Mouse (Mus musculus): ENCODE measurements around the gene Tep1. TPM values are rescaled to one million over a fixed set of nuclear protein-coding genes. Genes with fewer than 3 reads are reported as not detected.
A peak's percentile ranks its signal among the peaks of the same experiment; 100 is the strongest.
"Not testable (repeated sequence)": the region's sequence is repeated elsewhere in the genome, so short reads cannot be mapped to it uniquely, and the experiment has no call there.

Tep1 gene
- 6.3 and 6.7 TPM in 2 replicates for polyA plus RNA-seq (2016; fragmentation: Nextera tagmentation; extraction: Ambion mirVana)

DNA sequence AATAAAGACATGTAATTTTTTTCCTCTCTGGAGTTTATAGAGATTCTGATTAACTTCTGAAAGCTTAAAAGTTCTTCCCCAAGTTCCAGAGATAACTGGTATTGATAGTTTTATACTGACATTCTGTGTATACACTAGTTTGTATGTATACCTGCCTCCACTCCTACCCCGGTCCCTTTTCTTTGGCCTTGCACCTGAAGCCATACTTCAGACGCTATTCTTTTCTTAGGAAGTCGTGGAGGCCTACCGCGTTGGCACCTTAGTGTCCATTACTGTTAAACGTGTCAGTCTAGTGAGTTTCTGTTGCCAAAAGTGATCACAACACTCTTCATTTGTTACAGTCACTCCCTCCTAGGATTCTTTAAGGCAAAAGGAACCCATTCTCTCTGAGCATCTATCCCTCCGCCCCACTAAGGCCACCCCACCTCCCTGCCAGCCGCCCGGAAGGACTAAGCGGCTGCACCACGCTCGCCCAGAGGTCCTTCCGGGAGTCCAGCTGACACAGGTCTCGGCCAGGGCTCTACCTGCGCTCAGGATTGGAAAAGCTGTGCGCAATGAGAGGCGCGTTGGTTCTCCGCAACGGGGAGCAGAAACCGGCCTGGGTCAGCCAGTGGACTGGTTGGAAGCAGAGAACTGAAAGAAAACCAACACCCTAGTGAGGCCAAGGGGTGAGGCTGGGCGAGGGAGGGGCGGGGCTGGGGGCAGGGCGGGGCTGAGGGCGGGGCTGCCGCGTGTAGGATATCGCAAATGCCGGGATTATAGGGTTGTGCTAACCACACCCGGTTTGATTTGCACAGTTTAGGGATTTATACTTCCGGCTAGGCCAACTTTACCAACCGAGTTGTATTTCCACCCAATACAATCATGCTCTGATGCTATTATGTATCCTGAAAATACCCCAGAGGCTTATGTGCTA is at the start of gene Tep1:
Tep1 (minus strand) TSS at position 672 of the 916 bp plus-strand sequence.
- 8% methylated on average over 32 of the region's 32 CpGs for WGBS

GRCm38 (mm10) chr14:50911356-50911755 is 41.0 kb upstream of the Tep1 start:
- no peak for ATAC-seq (ENCODE audit: low FRiP score)
- no peaks in the 10 kb centered on the region for H3K27me3 ChIP-seq
- H3K4me1 ChIP-seq: no peaks in the 10 kb centered on the region
- no peaks in the 10 kb centered on the region for H3K9me3 ChIP-seq (replicated peaks)
- no peak overlapping the region for H3K4me2 ChIP-seq (replicated peaks)
- H3K36me3 ChIP-seq: peaks cover 40% of the 10 kb centered on the region
- no peak overlapping the region for H3K27ac ChIP-seq
- no peak overlapping the region for H3K4me3 ChIP-seq
- 63% methylated on average over 3 of the region's 3 CpGs for WGBS
- no peak overlapping the region for H3K9ac ChIP-seq

More for the DNA sequence above, at the start of gene Tep1:
- peak within 1 kb of the TSS; percentile 76 for H3K27ac ChIP-seq
- H3K4me1 ChIP-seq: peaks cover 4% of the 10 kb centered on the region; the same call in 1 of the 2 replicates
- H3K4me3 ChIP-seq: peak within 1 kb of the TSS; percentile 51
- no peaks in the 10 kb centered on the region for H3K36me3 ChIP-seq
- no peaks in the 10 kb centered on the region for H3K9me3 ChIP-seq (replicated peaks)
- H3K4me2 ChIP-seq (replicated peaks): peak within 1 kb of the TSS; percentile 68
- peak; percentile 88 for ATAC-seq (ENCODE audit: low FRiP score)
- no peaks in the 10 kb centered on the region for H3K27me3 ChIP-seq
- peak within 1 kb of the TSS; percentile 62 for H3K9ac ChIP-seq

DNA sequence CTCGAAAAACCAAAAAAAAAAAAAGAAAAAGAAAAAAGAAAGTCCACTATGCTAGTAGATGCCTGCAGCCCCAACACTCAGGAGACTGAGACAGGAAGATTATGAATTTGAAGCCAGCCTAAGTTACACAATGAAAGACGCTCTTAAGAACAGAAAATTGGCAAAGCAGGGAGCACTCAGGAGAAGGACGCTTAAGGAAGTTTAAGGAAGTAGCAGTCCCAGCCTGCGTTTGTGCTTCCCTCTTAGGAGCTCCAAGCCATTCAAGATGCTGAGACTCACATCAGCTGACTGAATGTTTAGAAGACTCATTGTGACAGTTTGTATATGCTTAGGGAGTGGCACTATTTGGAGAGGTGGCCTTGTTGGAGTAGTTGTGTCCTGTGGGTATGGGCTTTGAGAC is 37.8 kb upstream of the Tep1 start:
- H3K9ac ChIP-seq: no peak overlapping the region
- no peak overlapping the region for H3K4me3 ChIP-seq

GRCm38 (mm10) chr14:50905327-50905726 is 35.0 kb upstream of the Tep1 start:
- not testable (repeated sequence) for ATAC-seq (ENCODE audit: low FRiP score); H3K4me1 ChIP-seq; H3K27me3 ChIP-seq; H3K4me3 ChIP-seq; H3K9ac ChIP-seq; H3K36me3 ChIP-seq; H3K9me3 ChIP-seq (replicated peaks); H3K4me2 ChIP-seq (replicated peaks); H3K27ac ChIP-seq

More for the DNA sequence above, 37.8 kb upstream of the Tep1 start:
- ATAC-seq (ENCODE audit: low FRiP score): no peak
- Histone ChIP-seq H3K27me3 (no peaks in the 10 kb centered on the region), H3K4me1 (peaks cover 6% of the 10 kb centered on the region; the same call in 1 of the 2 replicates), H3K9me3 (replicated peaks) (no peaks in the 10 kb centered on the region), H3K27ac (no peak overlapping the region), H3K36me3 (peaks cover 11% of the 10 kb centered on the region), H3K4me2 (replicated peaks) (no peak overlapping the region)
- 85% methylated on average over 4 of the region's 4 CpGs for WGBS

GRCm38 (mm10) chr14:50904828-50905129 is 34.4 kb upstream of the Tep1 start:
- no peaks in the 10 kb centered on the region for H3K27me3 ChIP-seq
- no peak overlapping the region for H3K4me2 ChIP-seq (replicated peaks)
- H3K9me3 ChIP-seq (replicated peaks): no peaks in the 10 kb centered on the region
- no peaks in the 10 kb centered on the region for H3K36me3 ChIP-seq
- H3K4me1 ChIP-seq: peaks cover 6% of the 10 kb centered on the region; the same call in 1 of the 2 replicates
- WGBS: 85% methylated on average over 4 of the region's 4 CpGs
- no peak overlapping the region for H3K4me3 ChIP-seq
- H3K9ac ChIP-seq: no peak overlapping the region
- no peak overlapping the region for H3K27ac ChIP-seq
- no peak for ATAC-seq (ENCODE audit: low FRiP score)

DNA sequence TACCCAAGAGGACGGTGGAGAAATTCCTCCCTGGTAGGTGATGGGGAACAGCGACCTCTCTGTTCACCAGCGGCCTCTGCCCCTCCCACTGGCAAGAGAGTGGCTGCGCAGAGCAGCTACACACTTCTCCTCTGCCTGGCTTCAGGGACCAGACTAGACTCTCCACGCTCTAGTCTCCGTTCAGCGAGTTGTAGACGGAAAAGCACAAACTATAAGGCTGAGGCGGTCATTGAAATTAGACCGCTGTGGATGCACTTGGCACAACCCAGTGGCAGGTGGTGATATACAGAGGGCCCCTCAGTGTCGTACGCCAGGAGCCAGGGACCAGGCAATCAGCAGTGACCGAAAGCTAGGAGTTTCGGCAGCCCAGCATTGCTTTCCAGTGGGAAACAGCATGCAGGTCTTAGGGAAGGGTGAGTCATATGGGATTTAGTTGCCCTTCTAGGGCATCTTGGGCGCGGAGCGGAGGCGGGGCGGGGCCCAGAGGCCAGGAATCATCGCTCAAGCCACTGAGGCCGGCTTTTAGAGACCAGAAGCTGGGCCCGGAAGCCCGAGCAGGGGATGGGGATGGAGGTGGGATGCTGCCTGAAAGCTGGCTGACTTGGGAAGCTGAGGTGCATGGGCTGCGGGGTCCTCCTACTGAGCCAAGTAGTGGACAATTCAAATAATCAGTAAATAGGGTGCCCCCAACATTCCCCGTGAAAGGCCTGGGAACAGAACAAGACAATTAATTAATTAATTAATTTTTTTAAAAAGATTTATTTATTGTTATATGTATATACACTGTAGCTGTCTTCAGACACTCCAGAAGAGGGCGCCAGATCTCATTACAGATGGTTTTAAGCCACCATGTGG is 33.8 kb upstream of the Tep1 start:
- 2% methylated on average over 26 of the region's 26 CpGs for WGBS
- Histone ChIP-seq H3K27ac (no peak overlapping the region), H3K27me3 (no peaks in the 10 kb centered on the region), H3K4me2 (replicated peaks) (peak overlapping the region; percentile 53), H3K4me3 (peak overlapping the region; percentile 37), H3K4me1 (peaks cover 6% of the 10 kb centered on the region; the same call in 1 of the 2 replicates), H3K36me3 (no peaks in the 10 kb centered on the region), H3K9me3 (replicated peaks) (no peaks in the 10 kb centered on the region), H3K9ac (peak overlapping the region; percentile 56; the same call in 1 of the 2 replicates)
- ATAC-seq (ENCODE audit: low FRiP score): peak; percentile 89

GRCm38 (mm10) chr14:50897992-50898391 is 27.6 kb upstream of the Tep1 start:
- not testable (repeated sequence) for H3K9me3 ChIP-seq (replicated peaks); H3K4me2 ChIP-seq (replicated peaks); H3K4me3 ChIP-seq; H3K4me1 ChIP-seq; ATAC-seq (ENCODE audit: low FRiP score); H3K9ac ChIP-seq; H3K27ac ChIP-seq; H3K36me3 ChIP-seq
- peaks cover 15% of the 10 kb centered on the region; the same call in 1 of the 2 replicates for H3K27me3 ChIP-seq
- WGBS: 90% methylated on average over 2 of the region's 2 CpGs

DNA sequence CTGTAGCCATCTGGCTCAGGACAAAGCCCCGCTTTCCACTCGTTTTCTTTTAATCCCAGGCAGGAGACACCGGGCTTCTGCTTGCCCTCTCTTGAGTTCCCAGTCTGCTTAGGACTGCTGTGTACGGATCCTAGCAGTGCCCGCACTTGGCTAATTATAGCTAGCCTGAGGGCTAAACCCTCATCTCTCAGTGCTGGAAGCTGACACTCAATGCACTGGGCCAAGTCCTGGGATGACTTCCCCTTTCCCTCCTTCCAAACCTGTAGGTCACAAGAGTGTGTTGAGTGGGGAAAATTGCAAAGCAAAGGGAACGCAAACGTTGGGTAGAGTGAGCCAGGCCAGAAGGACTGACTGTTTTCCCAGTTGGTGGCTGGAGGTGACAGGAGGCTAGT is 27.0 kb upstream of the Tep1 start, which contains the start of gene Klhl33:
Klhl33 (minus strand) TSS at position 134 of the 392 bp plus-strand sequence.
- Histone ChIP-seq H3K27me3 (peaks cover 15% of the 10 kb centered on the region; the same call in 1 of the 2 replicates), H3K36me3 (no peaks in the 10 kb centered on the region), H3K9ac (peak within 1 kb of the TSS; percentile 64), H3K4me2 (replicated peaks) (peak within 1 kb of the TSS; percentile 91), H3K9me3 (replicated peaks) (no peaks in the 10 kb centered on the region), H3K27ac (no peak within 1 kb of the TSS), H3K4me1 (peaks cover 10% of the 10 kb centered on the region), H3K4me3 (peak within 1 kb of the TSS; percentile 48)
- 49% methylated on average over 7 of the region's 7 CpGs for WGBS
- peak; percentile 36; the same call in 1 of the 2 replicates for ATAC-seq (ENCODE audit: low FRiP score)

DNA sequence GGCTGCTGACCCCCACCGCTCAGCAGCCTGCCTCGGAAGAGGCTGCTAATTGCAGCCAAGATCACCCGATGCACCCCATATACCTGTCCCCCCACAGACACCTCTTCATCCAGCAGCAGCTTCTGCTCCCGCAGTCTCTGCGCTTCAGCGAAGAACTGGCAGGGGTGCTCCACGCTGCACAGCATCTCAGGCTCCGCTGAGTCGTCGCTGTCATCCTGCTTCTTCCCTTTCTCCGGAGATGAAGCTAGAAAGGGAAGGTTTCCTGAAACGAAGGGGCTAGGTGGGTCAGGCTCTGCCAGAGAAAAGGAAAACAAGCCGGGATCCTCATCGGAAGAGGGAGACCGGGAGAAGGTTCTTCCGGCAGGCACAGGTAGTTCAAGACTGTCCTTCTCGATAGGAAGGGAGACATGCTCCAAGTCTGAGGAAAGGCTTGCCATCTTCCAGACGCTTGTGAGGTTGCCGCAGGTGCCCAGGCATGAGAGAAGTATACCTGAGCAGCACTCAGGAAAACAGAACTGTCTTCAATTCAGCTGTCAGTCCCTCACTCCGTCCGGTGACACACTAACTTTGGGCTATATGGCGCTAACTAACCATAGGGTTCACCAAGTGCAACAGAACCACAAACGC is 26.5 kb upstream of the Tep1 start:
- H3K27me3 ChIP-seq: peaks cover 15% of the 10 kb centered on the region; the same call in 1 of the 2 replicates
- H3K9me3 ChIP-seq (replicated peaks): no peaks in the 10 kb centered on the region
- ATAC-seq (ENCODE audit: low FRiP score): peak; percentile 76
- peak overlapping the region; percentile 64 for H3K9ac ChIP-seq
- no peak overlapping the region for H3K27ac ChIP-seq
- H3K4me2 ChIP-seq (replicated peaks): peak overlapping the region; percentile 91
- no peaks in the 10 kb centered on the region for H3K36me3 ChIP-seq
- H3K4me3 ChIP-seq: peak overlapping the region; percentile 48
- WGBS: 18% methylated on average over 23 of the region's 23 CpGs
- H3K4me1 ChIP-seq: peaks cover 10% of the 10 kb centered on the region

DNA sequence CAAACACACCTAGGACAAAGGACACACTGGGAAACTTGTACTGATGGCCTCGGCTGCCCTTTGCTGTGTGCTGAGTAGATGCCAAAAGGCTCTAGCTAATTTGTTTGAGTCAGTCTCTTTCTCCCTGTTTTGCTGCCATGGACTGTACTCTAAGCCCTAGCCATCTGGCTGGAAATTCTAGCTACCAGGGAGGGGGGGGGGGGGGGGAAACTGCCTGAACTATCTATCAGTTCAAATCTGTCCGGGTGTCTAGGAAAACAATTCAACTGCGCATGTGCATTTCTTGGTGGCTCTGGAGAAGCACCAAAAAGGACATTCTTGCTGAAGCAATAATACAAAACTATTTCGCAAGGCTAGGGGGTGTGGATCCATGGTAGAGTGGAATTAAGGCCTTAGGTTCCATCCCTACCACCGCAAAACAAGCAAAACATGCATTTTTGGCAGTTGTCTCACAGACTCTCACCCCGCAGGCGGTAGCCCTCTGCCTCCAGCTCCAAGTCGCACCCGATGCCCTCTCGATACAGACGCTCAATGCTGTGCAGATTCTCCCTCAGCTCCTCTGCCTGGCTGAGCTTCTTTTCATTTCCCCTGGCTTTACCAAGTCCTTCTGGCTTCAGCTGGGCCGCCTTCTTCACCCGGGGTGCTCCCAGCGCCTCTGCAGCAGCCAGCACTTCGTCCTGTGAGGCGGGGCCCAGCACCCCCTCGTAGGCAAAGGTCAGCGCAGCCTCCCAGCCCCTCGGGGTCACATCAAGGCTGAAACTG is 25.8 kb upstream of the Tep1 start:
- Histone ChIP-seq H3K4me2 (replicated peaks) (peak overlapping the region; percentile 91), H3K27ac (no peak overlapping the region), H3K4me1 (peaks cover 10% of the 10 kb centered on the region), H3K9me3 (replicated peaks) (no peaks in the 10 kb centered on the region), H3K4me3 (peak overlapping the region; percentile 48), H3K27me3 (peaks cover 15% of the 10 kb centered on the region; the same call in 1 of the 2 replicates), H3K36me3 (no peaks in the 10 kb centered on the region), H3K9ac (peak overlapping the region; percentile 64)
- ATAC-seq (ENCODE audit: low FRiP score): peak; percentile 53; the same call in 1 of the 2 replicates
- 15% methylated on average over 19 of the region's 19 CpGs for WGBS

GRCm38 (mm10) chr14:50895407-50895806 is 25.0 kb upstream of the Tep1 start:
- H3K27me3 ChIP-seq: peaks cover 15% of the 10 kb centered on the region; the same call in 1 of the 2 replicates
- no peaks in the 10 kb centered on the region for H3K36me3 ChIP-seq
- no peaks in the 10 kb centered on the region for H3K9me3 ChIP-seq (replicated peaks)
- peaks cover 10% of the 10 kb centered on the region for H3K4me1 ChIP-seq
- no peak overlapping the region for H3K9ac ChIP-seq
- ATAC-seq (ENCODE audit: low FRiP score): no peak
- no peak overlapping the region for H3K4me3 ChIP-seq
- no peak overlapping the region for H3K4me2 ChIP-seq (replicated peaks)
- no peak overlapping the region for H3K27ac ChIP-seq
